Mouse (Mus musculus): ENCODE data around the gene Hoxb6. TPM values are rescaled to one million over a fixed set of nuclear protein-coding genes. Genes with fewer than 3 reads are reported as not detected.

The Hoxb6 gene
- polyA plus RNA-seq, 1 experiment, result 0.50 TPM

GRCm38 (mm10) chr11:96344061-96344877 lies 52.0 kb downstream of the Hoxb6 start:
- H3K27ac ChIP-seq (ENCODE audit: control insufficient read depth, insufficient read depth, low read length), result no peak overlapping the region

GRCm38 (mm10) chr11:96344878-96345159 lies 52.5 kb downstream of the Hoxb6 start:
- no peak for DNase-seq
- peaks cover 22% of the 10 kb centered on the region for H3K27me3 ChIP-seq (ENCODE audit: control insufficient read depth, insufficient read depth, low read length)
- H3K27ac ChIP-seq (ENCODE audit: control insufficient read depth, insufficient read depth, low read length), result no peak overlapping the region
- 96% methylated on average over 6 of the region's 6 CpGs for WGBS
- no peak overlapping the region for H3K4me3 ChIP-seq (ENCODE audit: control insufficient read depth, insufficient read depth, low read length)
- no peaks in the 10 kb centered on the region for H3K36me3 ChIP-seq (ENCODE audit: control insufficient read depth, insufficient read depth, low read length)
- TF ChIP-seq POLR2A (IDR thresholded peaks at IDR 0.05; ENCODE audit: control insufficient read depth, extremely low read depth, insufficient read depth, low read length, poor library complexity) (no peak), CTCF (IDR thresholded peaks at IDR 0.05; ENCODE audit: borderline replicate concordance, control insufficient read depth, extremely low read depth, insufficient read depth, low read length, poor library complexity) (no peak)
- H3K4me1 ChIP-seq (replicated peaks; ENCODE audit: control insufficient read depth, insufficient read depth, low read length), result no peaks in the 10 kb centered on the region

More at GRCm38 (mm10) chr11:96344061-96344877, 52.0 kb downstream of the Hoxb6 start:
- WGBS, result 91% methylated on average over 40 of the region's 40 CpGs
- Histone ChIP-seq H3K27me3 (ENCODE audit: control insufficient read depth, insufficient read depth, low read length) (peaks cover 22% of the 10 kb centered on the region), H3K36me3 (ENCODE audit: control insufficient read depth, insufficient read depth, low read length) (no peaks in the 10 kb centered on the region), H3K4me3 (ENCODE audit: control insufficient read depth, insufficient read depth, low read length) (no peak overlapping the region), H3K4me1 (replicated peaks; ENCODE audit: control insufficient read depth, insufficient read depth, low read length) (no peaks in the 10 kb centered on the region)
- DNase-seq, result no peak
- no peak for TF ChIP-seq POLR2A (IDR thresholded peaks at IDR 0.05; ENCODE audit: control insufficient read depth, extremely low read depth, insufficient read depth, low read length, poor library complexity)
- no peak for TF ChIP-seq CTCF (IDR thresholded peaks at IDR 0.05; ENCODE audit: borderline replicate concordance, control insufficient read depth, extremely low read depth, insufficient read depth, low read length, poor library complexity)

GRCm38 (mm10) chr11:96345220-96345892 lies 53.1 kb downstream of the Hoxb6 start:
- DNase-seq, result no peak
- no peaks in the 10 kb centered on the region for H3K4me1 ChIP-seq (replicated peaks; ENCODE audit: control insufficient read depth, insufficient read depth, low read length)
- no peak overlapping the region for H3K4me3 ChIP-seq (ENCODE audit: control insufficient read depth, insufficient read depth, low read length)
- TF ChIP-seq POLR2A (IDR thresholded peaks at IDR 0.05; ENCODE audit: control insufficient read depth, extremely low read depth, insufficient read depth, low read length, poor library complexity) (no peak), CTCF (IDR thresholded peaks at IDR 0.05; ENCODE audit: borderline replicate concordance, control insufficient read depth, extremely low read depth, insufficient read depth, low read length, poor library complexity) (no peak)
- peaks cover 20% of the 10 kb centered on the region for H3K27me3 ChIP-seq (ENCODE audit: control insufficient read depth, insufficient read depth, low read length)
- H3K36me3 ChIP-seq (ENCODE audit: control insufficient read depth, insufficient read depth, low read length), result no peaks in the 10 kb centered on the region
- no peak overlapping the region for H3K27ac ChIP-seq (ENCODE audit: control insufficient read depth, insufficient read depth, low read length)
- 71% methylated on average over 56 of the region's 56 CpGs for WGBS

GRCm38 (mm10) chr11:96345893-96346806 lies 53.9 kb downstream of the Hoxb6 start:
- Histone ChIP-seq H3K4me1 (replicated peaks; ENCODE audit: control insufficient read depth, insufficient read depth, low read length) (no peaks in the 10 kb centered on the region), H3K27ac (ENCODE audit: control insufficient read depth, insufficient read depth, low read length) (no peak overlapping the region), H3K4me3 (ENCODE audit: control insufficient read depth, insufficient read depth, low read length) (no peak overlapping the region), H3K27me3 (ENCODE audit: control insufficient read depth, insufficient read depth, low read length) (peaks cover 18% of the 10 kb centered on the region; the same call in 1 of the 2 replicates), H3K36me3 (ENCODE audit: control insufficient read depth, insufficient read depth, low read length) (no peaks in the 10 kb centered on the region)
- TF ChIP-seq POLR2A (IDR thresholded peaks at IDR 0.05; ENCODE audit: control insufficient read depth, extremely low read depth, insufficient read depth, low read length, poor library complexity) (no peak), CTCF (IDR thresholded peaks at IDR 0.05; ENCODE audit: borderline replicate concordance, control insufficient read depth, extremely low read depth, insufficient read depth, low read length, poor library complexity) (no peak)
- DNase-seq, result no peak
- WGBS, result 76% methylated on average over 45 of the region's 45 CpGs

- Histone ChIP-seq H3K4me3 (ENCODE audit: control insufficient read depth, insufficient read depth, low read length) (no peak overlapping the region), H3K27me3 (ENCODE audit: control insufficient read depth, insufficient read depth, low read length) (peaks cover 14% of the 10 kb centered on the region), H3K36me3 (ENCODE audit: control insufficient read depth, insufficient read depth, low read length) (no peaks in the 10 kb centered on the region), H3K4me1 (replicated peaks; ENCODE audit: control insufficient read depth, insufficient read depth, low read length) (no peaks in the 10 kb centered on the region), H3K27ac (ENCODE audit: control insufficient read depth, insufficient read depth, low read length) (no peak overlapping the region)
- no peak for DNase-seq
- 90% methylated on average over 5 of the region's 5 CpGs for WGBS
- no peak for TF ChIP-seq POLR2A (IDR thresholded peaks at IDR 0.05; ENCODE audit: control insufficient read depth, extremely low read depth, insufficient read depth, low read length, poor library complexity)
- no peak for TF ChIP-seq CTCF (IDR thresholded peaks at IDR 0.05; ENCODE audit: borderline replicate concordance, control insufficient read depth, extremely low read depth, insufficient read depth, low read length, poor library complexity)
Measured at GRCm38 (mm10) chr11:96346916-96347520, 54.7 kb downstream of the Hoxb6 start.

- Histone ChIP-seq H3K4me1 (replicated peaks; ENCODE audit: control insufficient read depth, insufficient read depth, low read length) (no peaks in the 10 kb centered on the region), H3K36me3 (ENCODE audit: control insufficient read depth, insufficient read depth, low read length) (no peaks in the 10 kb centered on the region), H3K27ac (ENCODE audit: control insufficient read depth, insufficient read depth, low read length) (no peak overlapping the region), H3K27me3 (ENCODE audit: control insufficient read depth, insufficient read depth, low read length) (peaks cover 14% of the 10 kb centered on the region), H3K4me3 (ENCODE audit: control insufficient read depth, insufficient read depth, low read length) (no peak overlapping the region)
- no peak for DNase-seq
- no peak for TF ChIP-seq CTCF (IDR thresholded peaks at IDR 0.05; ENCODE audit: borderline replicate concordance, control insufficient read depth, extremely low read depth, insufficient read depth, low read length, poor library complexity)
- no peak for TF ChIP-seq POLR2A (IDR thresholded peaks at IDR 0.05; ENCODE audit: control insufficient read depth, extremely low read depth, insufficient read depth, low read length, poor library complexity)
- 76% methylated on average over 4 of the region's 4 CpGs for WGBS
Measured at GRCm38 (mm10) chr11:96347717-96348116, 55.4 kb downstream of the Hoxb6 start.
